Mouse (Mus musculus) lung, postnatal 36 days (tissue): ENCODE measurements around the gene Crispld2.

Experiments
- DNase-seq: peaks from one replicate; pipeline ENCODE4 v3.0.0; 2022; ENCODE audit warnings: mixed read lengths

Crispld2 gene

GRCm38 (mm10) chr8:120072827-120073226 is 80.6 kb downstream of the Crispld2 start:
- peak; percentile 15 for DNase-seq

- DNase-seq: no peak
Measured at GRCm38 (mm10) chr8:120074516-120074915, 82.3 kb downstream of the Crispld2 start.

- no peak for DNase-seq
Measured at GRCm38 (mm10) chr8:120075347-120075746, 83.1 kb downstream of the Crispld2 start.

GRCm38 (mm10) chr8:120078080-120078479 is 85.8 kb downstream of the Crispld2 start:
- DNase-seq: peak; percentile 85

GRCm38 (mm10) chr8:120079361-120079760 is 87.1 kb downstream of the Crispld2 start:
- no peak for DNase-seq

- DNase-seq: no peak
Measured at GRCm38 (mm10) chr8:120083261-120083660, 91.0 kb downstream of the Crispld2 start.

- no peak for DNase-seq
Measured at GRCm38 (mm10) chr8:120084783-120085182, 92.5 kb downstream of the Crispld2 start.

- DNase-seq: no peak
Measured at GRCm38 (mm10) chr8:120089511-120089910, 97.3 kb downstream of the Crispld2 start.

GRCm38 (mm10) chr8:120091032-120091431 is 98.8 kb downstream of the Crispld2 start:
- DNase-seq: no peak

GRCm38 (mm10) chr8:120093103-120093502 is 100.9 kb downstream of the Crispld2 start:
- no peak for DNase-seq

- no peak for DNase-seq
Measured at GRCm38 (mm10) chr8:120094801-120095200, 102.6 kb downstream of the Crispld2 start.

GRCm38 (mm10) chr8:120096486-120096885 is 104.2 kb downstream of the Crispld2 start:
- no peak for DNase-seq

GRCm38 (mm10) chr8:120100388-120101067 is 108.3 kb downstream of the Crispld2 start:
- no peak for DNase-seq

GRCm38 (mm10) chr8:120101068-120101972 is 109.1 kb downstream of the Crispld2 start, which contains the start of gene Zdhhc7:
TSS of gene Zdhhc7 (minus strand) at chr8:120101482.
- peak; percentile 86 for DNase-seq
